Mouse (Mus musculus) G1E (cell line): ENCODE measurements around the gene Pcolce2.

ENCODE experiments used
- CTCF ChIP-seq: IDR thresholded peaks from 2 replicates; pipeline ENCODE4 v1.5.1; 2012; ENCODE audit warnings: low read depth, low read length, inconsistent platforms, mixed read lengths
- GATA1 ChIP-seq: IDR thresholded peaks from 2 replicates; pipeline ENCODE4 v1.6.1; 2012; ENCODE audit warnings: borderline replicate concordance, low read length, inconsistent platforms, mixed read lengths
- GATA2 ChIP-seq: IDR thresholded peaks from 2 replicates; pipeline ENCODE4 v1.6.1; 2012; ENCODE audit warnings: low read depth, low read length, inconsistent platforms, borderline replicate concordance

DNA sequence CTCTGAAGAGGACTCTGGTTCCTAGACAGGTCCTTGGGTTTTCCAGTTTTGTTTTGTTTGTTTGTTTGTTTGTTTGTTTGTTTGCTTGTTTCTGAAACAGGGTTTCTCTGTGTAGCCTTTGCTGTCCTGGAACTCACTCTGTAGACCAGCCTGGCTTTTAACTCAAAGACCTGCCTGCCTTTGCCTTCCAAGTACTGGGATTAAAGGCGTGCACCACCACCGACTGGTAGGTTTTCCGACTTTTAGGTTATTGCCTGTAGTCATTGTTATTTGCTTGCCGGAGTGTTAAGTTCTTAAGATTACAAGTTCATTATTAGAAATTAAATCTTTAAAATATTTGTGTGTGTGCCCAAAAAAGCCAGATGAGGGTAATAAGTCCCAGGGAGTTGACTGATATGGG, 1.0 kb upstream of the Pcolce2 start:
- no peak for TF ChIP-seq CTCF
- TF ChIP-seq GATA1 = no peak
- no peak for TF ChIP-seq GATA2
